Mouse (Mus musculus) retina, postnatal 7 days (tissue): ENCODE data around the gene Rpl10l.

ENCODE experiments used
- DNase-seq: peaks from one replicate; pipeline ENCODE4 v3.0.0-alpha.2; 2012; ENCODE audit warnings: low read depth, low spot score

Rpl10l gene

DNA sequence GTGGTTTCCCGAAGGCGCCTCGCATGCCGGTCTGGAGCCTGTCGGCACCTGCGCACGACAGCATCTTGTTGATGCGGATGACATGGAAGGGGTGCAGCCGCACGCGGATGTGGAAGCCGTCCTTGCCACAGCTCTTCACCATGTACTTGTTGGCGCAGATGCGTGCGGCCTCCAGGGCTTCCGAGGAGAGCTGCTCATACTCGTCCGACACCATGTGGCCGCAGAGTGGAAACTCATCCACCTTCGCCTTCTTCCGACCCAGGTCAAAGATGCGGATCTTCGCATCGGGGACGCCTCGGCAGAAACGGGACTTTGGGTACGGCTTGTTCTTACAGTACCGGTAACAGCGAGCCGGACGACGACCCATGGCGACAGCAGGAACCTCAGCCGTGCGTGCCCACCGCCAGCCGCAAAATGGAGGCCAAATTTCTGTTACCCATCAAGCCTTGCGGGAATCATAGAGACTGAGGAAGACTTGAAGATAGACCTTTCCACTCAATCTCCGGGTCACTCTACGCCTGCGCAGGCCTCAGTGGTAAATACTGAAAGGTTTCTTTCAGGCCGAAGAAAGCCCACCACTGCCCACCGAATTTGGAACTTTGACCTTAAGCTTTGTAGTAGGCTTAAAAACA is at the start of gene Rpl10l:
Rpl10l (minus strand) TSS at position 411 of the 632 bp plus-strand sequence.
- no peak for DNase-seq

DNA sequence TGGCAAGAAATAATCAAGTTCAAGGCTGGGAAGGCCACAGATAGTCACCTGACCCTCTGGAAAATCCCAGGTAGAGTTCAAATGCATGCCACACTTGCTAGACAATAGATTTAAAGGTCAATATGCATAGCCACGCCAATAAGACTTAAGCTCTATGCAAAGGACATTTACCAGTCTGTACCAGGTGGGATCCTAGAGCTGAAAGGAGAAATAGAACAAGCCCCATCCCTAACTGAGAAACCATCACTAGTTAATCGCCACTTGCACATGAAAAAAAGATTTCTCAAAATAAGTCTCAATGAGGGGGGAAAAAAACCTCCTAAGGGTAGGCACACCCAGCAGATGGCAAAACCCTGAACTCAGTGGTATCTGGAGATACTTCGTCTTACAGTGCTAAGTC is 8.3 kb downstream of the Rpl10l start:
- no peak for DNase-seq

DNA sequence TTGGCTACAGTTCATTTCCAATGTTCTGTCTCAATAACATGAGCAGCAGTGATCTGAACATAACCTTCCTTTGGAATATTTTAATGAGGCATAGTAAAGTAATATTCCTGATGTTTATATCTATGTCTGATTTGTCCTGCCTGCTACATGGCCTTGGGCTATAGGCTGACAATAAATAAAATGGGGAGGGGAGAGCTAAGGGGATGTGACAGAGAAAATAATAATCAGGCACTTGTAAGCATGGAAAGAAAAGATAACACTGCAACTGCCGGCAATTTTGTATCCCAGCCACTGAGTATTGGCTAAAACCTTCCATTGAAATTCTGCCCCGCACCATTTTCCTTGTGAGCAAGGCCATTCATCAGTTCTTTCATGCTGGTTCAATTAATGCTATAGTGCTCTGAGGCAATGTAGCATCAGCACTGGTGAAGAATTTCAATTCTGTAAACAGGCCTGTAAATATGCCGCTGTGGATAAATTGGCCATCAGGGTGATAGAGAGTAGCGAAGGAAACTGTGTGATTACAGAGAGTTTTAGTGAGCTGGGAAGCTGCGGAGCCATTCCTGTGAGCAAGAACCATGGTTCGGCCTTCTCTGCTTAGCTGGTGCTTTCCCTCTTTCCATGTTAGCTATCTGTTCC is 38.6 kb downstream of the Rpl10l start:
- DNase-seq, result no peak

DNA sequence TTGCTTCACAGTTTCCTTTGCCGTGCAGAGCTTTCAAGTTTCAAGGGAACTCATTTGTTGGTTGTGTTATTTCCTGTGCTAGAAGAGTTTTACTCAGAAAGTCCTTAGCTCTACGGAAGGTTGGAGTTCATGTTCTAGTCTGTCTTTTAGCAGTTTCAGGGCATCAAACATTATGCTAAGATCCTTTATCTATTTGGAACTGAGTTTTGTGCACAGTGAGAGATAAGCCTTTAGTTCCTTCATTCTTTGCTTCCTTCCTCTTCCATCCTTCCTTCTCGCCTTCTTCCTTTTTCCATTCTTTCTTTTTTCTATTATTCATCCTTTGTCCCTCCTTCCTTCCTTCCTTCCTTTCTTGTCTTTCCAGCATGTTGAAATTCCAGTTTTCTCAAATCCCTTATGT is 50.0 kb downstream of the Rpl10l start:
- no peak for DNase-seq
